Mouse (Mus musculus) adrenal gland, postnatal 4 days (tissue): ENCODE data around the gene Nudt22. TPM values are rescaled to one million over a fixed set of nuclear protein-coding genes. Genes with fewer than 3 reads are reported as not detected.
"Not testable (repeated sequence)": the region's sequence is repeated elsewhere in the genome, so short reads cannot be mapped to it uniquely, and the experiment has no call there.

Experiments
- DNase-seq, 2 experiments: peaks; one replicate each; pipeline ENCODE4 v3.0.0; 2021 to 2022; ENCODE audit warnings: low spot score in 2 of 2, mixed read lengths in 2 of 2
- total RNA-seq, 2 experiments: library from RNA; stranded (reverse); gene quantifications; 2 replicates each; pipeline ENCODE4 v1.2.3; 2021

Nudt22 gene
- total RNA-seq, 2 experiments from 2014 or later, result 47.8 TPM

GRCm38 (mm10) chr19:6997721-6998290, 1.9 kb upstream of the Nudt22 start:
- DNase-seq, result no peak

DNA sequence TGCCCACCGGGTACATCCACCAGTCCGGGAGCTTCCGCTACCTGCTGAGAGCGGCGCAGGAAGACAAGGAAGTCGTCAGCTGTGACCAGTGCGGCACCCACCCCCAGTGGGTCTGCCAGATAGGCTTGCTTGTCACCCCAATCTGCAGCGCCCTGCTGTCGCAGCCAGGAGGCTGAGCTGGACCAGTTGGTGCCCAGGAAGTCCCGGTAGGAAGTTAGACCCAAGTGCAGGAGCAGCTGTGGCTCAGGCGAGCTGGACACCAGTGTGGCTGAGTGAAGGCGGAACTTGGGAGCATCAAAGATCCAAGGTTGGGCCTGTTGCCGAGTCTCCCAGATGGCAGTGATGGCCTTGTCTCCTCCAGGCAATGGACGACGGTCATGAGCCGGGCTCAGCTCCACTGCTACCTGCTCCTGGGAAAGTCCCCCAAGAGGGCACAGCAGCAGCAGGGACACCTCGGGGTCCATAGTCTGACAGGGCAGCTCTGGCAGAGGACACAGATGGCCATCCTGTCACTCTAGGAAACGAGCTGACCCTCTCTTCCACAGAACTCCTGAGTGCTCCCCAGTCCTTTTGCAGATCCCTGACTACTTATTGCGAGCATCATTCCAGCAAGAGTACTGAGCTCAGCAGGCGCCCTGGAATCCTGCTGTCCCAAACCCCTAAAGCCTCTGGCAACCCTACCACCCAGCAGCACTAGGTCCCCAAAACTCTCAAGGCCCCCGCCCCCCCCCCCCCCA, 494 bp downstream of the Nudt22 start:
- DNase-seq, result no peak

DNA sequence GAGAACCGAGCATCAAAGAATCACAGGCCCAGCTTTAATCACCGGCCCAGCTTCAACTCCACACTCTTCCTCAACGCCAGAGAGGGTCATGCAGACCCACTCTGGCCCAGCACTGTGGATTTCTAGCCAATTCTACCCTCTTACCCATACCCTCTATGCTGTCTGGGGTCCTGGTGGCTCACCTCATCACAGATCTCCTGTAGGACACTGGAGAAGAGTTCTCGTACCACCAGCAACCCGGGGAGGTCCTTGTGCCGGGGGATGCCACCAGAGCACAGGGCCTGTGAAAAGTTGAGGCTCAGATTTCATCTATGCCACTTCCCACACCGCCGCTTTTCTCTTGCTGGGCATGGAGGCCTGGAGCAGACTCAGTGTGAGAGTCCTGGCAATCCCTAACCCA, 1.4 kb downstream of the Nudt22 start:
- DNase-seq, result no peak

- DNase-seq, result no peak
Measured at GRCm38 (mm10) chr19:6994002-6994401, 1.9 kb downstream of the Nudt22 start.

GRCm38 (mm10) chr19:6993011-6993770, 2.7 kb downstream of the Nudt22 start:
- DNase-seq, result no peak

DNA sequence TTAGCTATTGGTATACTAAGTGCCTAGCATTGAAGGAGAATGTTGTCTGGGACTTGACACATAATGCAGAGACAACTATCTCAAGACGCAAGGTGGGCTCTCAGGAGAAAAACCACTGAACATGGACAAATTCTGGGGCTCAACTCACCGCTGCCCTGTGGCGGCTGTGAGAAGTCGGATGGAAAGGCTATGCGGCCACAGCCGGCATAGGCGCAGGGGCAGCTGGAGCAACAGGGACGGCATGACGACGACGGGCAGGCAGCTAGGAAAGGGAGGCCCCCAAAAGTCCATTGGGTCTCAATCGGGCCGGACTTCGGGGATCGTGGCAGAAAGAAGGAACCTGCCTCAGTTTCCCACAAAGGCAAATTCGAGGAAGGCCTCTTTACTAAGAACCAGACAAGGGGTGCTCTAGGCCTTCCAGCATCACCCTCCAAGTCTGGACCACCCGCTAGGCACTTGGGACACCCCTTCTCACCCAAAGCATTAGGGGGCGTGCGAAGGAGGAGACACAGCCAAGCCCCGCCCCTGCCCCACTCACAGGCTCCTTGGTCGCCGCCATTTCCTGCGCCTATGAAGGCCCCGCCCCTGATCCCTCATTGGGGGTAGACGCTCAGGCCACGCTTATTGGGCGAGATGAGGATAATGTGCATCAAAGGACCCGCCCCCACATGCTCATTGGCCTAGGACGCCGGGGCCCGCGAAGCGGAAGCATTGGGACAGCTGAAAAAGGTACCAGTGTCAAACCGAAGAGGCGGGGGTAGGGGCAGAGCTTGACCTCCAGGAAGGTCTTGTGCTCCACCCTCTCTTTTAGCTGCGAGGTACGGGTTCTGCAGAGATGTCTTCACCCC, 3.7 kb downstream of the Nudt22 start, which contains the start of gene Dnajc4:
Dnajc4 (minus strand) TSS at position 562 of the 848 bp plus-strand sequence.
- peak; percentile 89 to 97 for DNase-seq

- not testable (repeated sequence) for DNase-seq
Measured at GRCm38 (mm10) chr19:6991166-6991565, 4.8 kb downstream of the Nudt22 start.

GRCm38 (mm10) chr19:6990712-6991111, 5.2 kb downstream of the Nudt22 start:
- no peak for DNase-seq

GRCm38 (mm10) chr19:6989251-6989650, 6.7 kb downstream of the Nudt22 start:
- DNase-seq, result no peak

GRCm38 (mm10) chr19:6987904-6988285, 8.0 kb downstream of the Nudt22 start:
- DNase-seq, result no peak

DNA sequence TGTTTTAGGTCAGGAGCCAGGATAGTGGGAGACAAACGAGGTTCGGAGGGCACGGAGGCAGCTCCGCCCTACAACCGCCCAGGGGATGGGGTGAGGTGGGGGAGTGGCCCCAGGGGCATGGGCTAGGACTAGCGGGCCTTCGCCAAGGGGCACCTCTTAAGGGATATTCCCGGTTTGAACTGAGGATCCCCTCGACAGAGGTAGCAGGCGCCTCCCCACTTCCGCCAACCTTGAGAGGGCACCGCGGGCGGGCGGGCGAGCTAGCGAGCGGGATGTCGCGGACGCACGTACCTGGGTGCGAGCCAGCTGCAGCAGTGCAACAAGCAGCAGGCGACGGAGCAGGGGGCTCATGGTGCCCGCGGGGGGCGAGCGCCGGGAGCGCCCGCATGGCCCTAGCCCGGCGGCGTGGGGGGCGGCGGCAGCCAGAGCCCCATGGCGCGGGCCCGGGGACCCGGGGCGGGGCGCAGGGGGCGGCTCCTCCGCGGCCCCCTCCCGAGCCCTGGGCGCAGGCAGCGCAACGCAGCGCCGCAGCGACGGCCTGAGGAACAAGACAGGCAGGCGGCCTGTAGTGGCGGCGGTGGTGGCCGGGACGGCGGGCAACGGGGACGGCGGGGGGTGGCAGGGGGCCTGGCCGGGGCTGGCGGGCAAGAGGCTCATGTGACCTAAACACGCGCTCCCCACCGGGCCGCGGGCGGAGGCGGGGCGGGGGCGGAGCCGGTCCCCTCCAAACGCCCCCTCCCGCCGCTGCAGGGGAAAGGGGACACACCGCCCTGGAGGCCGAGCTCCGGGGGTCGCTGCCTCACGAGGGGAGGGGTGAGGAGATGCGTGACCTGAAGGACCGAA, 8.6 kb downstream of the Nudt22 start, which contains the start of gene Vegfb:
Vegfb (minus strand) TSS at position 591 of the 843 bp plus-strand sequence.
- peak in 1 of 2 experiments; percentile 62 for DNase-seq

- DNase-seq, result no peak
Measured at GRCm38 (mm10) chr19:6985951-6986708, 9.8 kb downstream of the Nudt22 start.

GRCm38 (mm10) chr19:6985300-6985699, 10.6 kb downstream of the Nudt22 start:
- DNase-seq, result no peak

DNA sequence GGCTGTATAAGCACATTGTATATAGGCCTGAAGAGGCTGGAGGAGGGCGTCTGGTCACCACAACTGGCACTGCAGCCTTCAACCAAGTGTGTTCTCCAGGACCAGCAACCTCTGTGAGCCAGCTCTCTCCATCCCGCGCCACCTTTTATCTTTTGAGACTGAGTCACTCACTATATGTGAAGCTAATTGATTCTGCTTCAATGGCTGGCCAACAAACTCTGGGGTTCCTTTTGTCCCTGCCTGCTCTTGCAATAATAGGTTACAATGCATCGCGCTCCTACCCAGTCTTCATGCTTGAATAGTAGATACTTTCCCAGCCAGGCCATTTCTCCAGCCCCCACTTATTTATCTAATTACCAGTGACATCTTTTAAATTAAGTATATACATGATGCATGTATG, 12.3 kb downstream of the Nudt22 start:
- no peak for DNase-seq

GRCm38 (mm10) chr19:6981465-6981864, 14.5 kb downstream of the Nudt22 start:
- DNase-seq, result no peak

- peak; percentile 88 to 99 for DNase-seq
Measured at GRCm38 (mm10) chr19:6980381-6981093, 15.4 kb downstream of the Nudt22 start, which contains the start of gene Fkbp2. TSS of gene Fkbp2 (minus strand) at chr19:6980501.

- DNase-seq, result peak; percentile 99 to 100
Measured at GRCm38 (mm10) chr19:6979486-6980380, 16.2 kb downstream of the Nudt22 start.
